Mouse (Mus musculus) spleen, adult 2 months (tissue): Measurements from ENCODE around the gene Cep19.

ENCODE experiments used
- CTCF ChIP-seq: fragments of 200-500 bp; IDR thresholded peaks from 2 replicates; pipeline ENCODE4 v1.5.1; 2011; ENCODE audit warnings: mild to moderate bottlenecking, inconsistent platforms; ENCODE audit not compliant: insufficient read depth, insufficient read length, insufficient replicate concordance; ENCODE audit errors: extremely low read depth
- POLR2A ChIP-seq: fragments of 200-500 bp; IDR thresholded peaks from 2 replicates; pipeline ENCODE4 v1.6.1; 2011; ENCODE audit warnings: low read depth, low read length, inconsistent platforms

DNA sequence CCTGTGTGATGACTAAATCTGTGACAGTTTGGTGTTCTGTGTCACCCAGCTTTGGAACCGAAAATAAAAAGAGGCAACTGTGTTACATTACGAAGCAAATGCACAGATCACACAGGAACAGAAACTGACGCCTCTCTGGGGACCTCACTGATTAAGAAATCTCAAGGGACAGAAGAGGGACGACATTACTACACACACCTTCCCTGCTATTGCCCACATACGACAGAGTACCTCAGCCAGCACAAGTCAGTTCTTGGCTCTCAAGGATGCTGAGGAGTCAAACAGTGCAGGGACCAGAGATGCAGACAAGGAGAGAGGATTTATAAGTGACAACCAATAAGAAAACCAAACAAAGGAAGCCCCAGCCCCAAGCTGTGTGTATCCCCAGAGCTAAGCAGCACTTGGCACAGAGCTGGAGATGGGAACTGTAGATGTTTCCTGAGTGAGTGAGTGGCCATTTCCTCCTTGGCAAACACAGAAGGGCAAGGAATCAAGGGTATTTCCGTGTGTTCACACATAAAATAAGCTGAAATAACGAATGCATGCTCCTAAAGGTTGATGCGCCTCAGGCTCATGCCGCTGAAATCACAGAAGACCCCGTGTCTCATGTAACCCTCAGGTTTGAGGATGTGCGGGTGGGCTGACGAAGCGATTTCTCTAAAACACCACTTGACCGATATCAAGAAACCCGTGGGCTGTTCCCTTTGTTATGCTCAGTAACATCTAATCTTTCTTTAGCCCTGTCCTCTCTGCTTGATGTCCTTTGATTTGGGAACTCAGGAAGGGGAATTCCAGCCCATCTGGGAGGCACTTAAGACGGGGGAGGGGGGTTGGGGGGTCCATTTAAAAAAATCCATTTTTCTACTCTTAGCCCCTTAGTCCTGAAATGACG, 25.1 kb downstream of the Cep19 start:
- TF ChIP-seq CTCF (no peak), POLR2A (no peak)
